Mouse (Mus musculus): ENCODE results near the gene Zbtb43.
A peak's percentile ranks its signal among the peaks of the same experiment; 100 is the strongest.

DNA sequence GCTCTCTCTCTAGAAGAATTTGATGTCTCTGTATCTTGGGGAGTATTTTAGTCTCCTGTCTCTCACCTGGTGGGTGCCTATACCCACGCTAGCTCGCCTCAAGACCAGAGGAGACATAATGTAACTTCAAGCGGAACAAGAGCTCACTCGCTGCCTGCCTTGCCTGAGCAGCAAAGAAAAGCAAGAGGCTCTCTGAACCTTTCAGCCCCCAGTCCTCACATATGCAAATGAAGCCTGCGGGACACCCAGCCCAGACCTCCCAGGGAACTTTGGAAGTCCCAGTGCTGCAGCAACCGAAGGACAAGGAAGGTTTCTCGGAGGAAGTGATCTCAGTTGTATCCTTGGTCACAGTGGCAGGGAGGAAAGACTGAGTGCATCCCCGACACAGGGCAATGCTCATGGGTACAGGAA, 28.9 kb downstream of the Zbtb43 start:
- TF ChIP-seq CTCF (IDR thresholded peaks at IDR 0.05; ENCODE audit: low read depth, low read length) (no peak), EP300 (IDR thresholded peaks at IDR 0.05; ENCODE audit: insufficient read depth, low read depth, low read length) (peak; percentile 95)

Data from ES-Bruce4 (cell line).